Mouse (Mus musculus) liver, adult 2 months (tissue): ENCODE data around the gene Ccdc144b.

Experiments
- CTCF ChIP-seq: fragments of 200-500 bp; IDR thresholded peaks from 2 replicates; pipeline ENCODE4 v1.5.1; 2011; ENCODE audit warnings: low read depth, low read length, control low read depth
- POLR2A ChIP-seq: fragments of 200-500 bp; IDR thresholded peaks from 2 replicates; pipeline ENCODE4 v1.6.1; 2011; ENCODE audit warnings: low read length, control low read depth; ENCODE audit not compliant: insufficient read depth; ENCODE audit errors: extremely low read depth

GRCm38 (mm10) chr3:36004028-36004895, 49.1 kb downstream of the Ccdc144b start:
- TF ChIP-seq CTCF (no peak), POLR2A (no peak)
